Mouse (Mus musculus) adrenal gland, postnatal 10 days (tissue): ENCODE results near the gene Frmd4a. TPM values are rescaled to one million over a fixed set of nuclear protein-coding genes. Genes with fewer than 3 reads are reported as not detected.

Experiments used
- DNase-seq: peaks from one replicate; pipeline ENCODE4 v3.0.0; 2021; ENCODE audit warnings: mixed read lengths
- total RNA-seq, 2 experiments: library from RNA; stranded (reverse); gene quantifications; 2 replicates each; pipeline ENCODE4 v1.2.3; 2021

Gene Frmd4a
- total RNA-seq, 2 experiments from 2014 or later = 17.0 to 27.0 TPM

- no peak for DNase-seq
Measured at GRCm38 (mm10) chr2:4620640-4621401, 603.3 kb downstream of the Frmd4a start.

DNA sequence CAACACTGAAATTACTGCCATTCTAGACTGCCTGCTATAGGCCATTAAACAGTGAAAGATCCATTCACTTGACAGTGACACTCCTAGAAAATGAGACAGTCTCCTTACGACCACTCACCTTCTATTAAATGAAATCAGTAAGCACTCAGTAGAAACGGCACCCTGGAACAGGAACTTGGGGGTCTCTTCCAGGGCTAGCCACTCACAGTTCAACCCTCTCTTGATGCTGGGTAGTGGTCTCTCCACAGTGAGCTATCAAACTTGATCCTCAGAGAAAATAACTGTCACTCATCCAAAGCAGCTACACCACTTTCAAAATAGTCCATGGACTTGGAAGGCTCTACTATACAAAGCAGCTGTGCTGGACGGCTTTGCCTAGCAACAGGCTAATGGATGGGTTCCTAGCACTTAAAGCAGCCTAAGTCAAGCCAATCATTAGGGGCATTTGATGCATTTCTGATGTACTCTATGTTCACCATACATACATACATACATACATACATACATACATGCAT is 604.0 kb downstream of the Frmd4a start:
- no peak for DNase-seq

GRCm38 (mm10) chr2:4626911-4627310 is 609.4 kb downstream of the Frmd4a start:
- DNase-seq = no peak

GRCm38 (mm10) chr2:4628920-4629319 is 611.4 kb downstream of the Frmd4a start:
- DNase-seq = no peak

DNA sequence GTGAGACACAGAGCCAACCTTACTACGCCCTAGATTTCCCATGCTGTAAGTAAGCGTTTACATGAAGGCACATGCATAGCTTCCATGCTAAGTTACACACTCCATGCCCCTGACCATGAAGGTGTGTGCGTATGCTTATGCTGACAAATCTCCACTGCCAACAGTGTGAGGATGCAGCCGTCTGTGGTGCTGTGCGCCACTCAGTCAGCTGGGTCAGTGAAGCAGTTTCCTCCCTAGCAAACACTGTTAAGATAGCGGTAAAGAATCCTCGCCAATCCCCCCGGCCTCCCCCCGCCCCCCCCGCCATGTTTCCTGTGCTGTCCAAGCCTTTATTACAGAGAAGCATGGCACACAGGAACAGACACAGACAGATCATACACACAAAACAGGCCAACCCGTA is 612.0 kb downstream of the Frmd4a start:
- DNase-seq = no peak

DNA sequence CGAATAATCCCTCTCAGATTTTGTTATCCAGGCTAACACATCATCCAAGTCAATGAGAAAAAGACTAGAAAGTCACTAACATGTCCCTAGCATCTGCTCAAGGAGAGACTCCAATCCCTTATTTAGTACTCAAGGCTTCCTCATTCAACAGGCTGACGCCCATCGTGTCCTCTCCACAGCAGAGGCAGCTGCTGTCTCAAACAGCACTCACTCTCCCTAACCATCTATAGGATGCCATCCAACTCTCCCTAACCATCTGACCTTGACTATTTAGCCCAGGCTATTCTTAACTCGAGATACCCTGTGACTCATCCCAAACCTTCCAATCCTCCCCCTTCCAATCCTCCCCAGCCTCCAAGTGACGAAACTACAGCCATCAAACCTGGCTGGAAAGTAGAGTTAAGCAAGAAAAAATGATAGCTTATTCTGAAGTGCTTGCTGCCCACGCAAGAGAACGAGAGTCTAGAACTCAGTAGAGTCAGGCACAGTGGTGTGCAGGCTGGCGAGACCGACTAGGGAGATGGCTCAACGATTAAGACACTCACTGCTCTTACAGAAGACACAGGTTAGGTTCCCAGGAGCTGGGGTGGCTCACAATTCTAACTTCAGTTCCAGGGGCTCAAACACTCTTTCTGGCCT is 612.8 kb downstream of the Frmd4a start:
- no peak for DNase-seq

GRCm38 (mm10) chr2:4635804-4636203 is 618.3 kb downstream of the Frmd4a start:
- no peak for DNase-seq

- DNase-seq = peak; percentile 63
Measured at GRCm38 (mm10) chr2:4636656-4637055, 619.1 kb downstream of the Frmd4a start.

DNA sequence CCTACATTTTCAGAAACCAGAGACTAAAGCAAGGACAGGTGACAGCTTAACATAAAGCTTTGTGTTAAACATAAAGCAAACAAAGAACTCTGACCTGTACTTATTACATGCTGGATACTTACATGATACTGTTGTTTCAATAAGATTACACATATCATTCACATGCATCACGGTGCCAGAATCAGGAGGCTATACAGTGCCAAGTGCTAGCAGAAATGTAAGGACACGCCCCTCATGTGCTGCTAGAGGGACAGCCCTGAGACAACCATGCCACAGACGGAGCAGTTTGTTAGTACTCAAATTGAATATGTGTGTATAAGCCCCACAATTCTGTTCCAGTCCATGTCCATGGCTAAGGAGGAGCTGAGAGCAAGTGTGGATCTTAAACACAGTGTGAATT is 620.7 kb downstream of the Frmd4a start:
- no peak for DNase-seq

DNA sequence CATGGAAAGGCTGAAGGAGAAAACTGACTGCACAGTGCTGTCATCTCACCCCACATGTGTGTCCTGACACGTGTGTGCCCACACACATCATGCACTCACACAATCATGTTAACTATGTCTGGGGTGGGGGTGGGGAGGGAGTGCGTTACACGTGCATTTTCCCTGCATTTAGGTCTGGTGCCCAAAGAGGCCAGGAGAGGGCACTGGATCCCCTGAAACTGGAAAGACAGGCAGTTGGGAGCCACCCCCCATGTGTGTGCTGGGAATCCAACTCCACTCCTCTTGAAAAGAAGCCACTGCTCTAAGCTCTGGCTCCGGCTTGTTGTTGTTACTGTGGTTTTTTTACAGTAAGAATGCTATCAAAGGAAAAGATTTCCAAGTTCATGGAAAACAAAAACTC is 627.5 kb downstream of the Frmd4a start:
- no peak for DNase-seq

- no peak for DNase-seq
Measured at GRCm38 (mm10) chr2:4648094-4648493, 630.6 kb downstream of the Frmd4a start.

- no peak for DNase-seq
Measured at GRCm38 (mm10) chr2:4649646-4650045, 632.1 kb downstream of the Frmd4a start.

DNA sequence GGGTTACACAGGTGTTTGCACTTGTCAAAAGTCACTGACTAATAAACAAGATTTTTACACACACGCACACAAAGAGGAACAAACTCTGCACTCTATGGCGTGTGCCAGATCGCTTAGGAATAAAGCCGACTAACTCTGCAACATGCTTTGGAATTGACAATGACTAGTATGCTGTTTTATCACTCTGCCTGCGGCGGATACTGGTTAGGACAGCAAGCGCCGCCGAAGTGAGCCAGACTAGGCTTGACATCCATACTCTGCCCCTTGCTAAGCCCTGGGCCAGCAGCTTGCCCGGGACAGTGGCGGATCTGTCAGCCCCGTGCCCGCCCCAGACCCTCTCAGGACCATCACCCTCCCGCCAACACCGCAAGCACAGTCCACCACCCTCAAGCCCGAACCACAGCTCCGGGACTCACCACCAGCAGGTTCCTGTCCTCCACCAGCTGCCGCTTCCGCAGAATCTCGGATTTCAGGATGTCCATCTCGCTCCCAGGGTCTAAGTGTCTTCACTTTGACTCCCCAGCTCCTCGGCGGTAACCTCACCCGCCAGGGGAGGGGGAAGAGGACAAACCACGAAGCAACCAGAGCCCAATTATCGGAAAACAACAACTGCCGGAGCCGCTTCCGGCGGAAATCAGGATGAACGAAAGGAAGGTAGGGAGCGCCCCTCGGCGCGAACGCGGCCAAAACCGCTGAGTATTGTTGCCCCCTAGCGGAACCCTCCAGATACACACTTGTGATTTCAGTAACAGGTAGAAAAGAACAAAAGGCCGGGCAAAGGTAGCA is 634.2 kb downstream of the Frmd4a start, which contains the start of gene Prpf18:
Gene Prpf18, minus strand, starts transcription at position 614 of the 786 bp plus-strand sequence.
- DNase-seq = peak; percentile 93

DNA sequence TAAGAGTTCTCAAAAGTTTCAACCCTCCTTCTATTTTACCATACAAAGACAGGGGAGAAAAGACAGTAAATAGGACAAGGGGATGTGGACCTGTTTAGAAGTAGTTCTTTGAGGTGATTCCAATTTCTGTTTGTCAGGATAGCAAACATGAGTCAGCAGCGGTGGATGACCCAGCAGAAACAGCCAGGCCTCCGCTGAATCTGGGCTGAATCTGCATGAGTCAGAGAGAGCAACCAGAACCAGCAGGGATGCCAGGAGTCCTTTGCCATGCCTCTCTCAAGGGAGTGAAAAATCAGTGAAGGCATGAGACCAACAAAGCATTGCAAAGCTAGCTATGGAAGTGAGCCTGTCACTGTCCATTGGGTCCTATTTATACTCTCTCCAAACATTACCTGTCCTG is 643.2 kb downstream of the Frmd4a start:
- DNase-seq = no peak
